ENCODE assay signal across 10 mouse cellular contexts in genomic region chr5:124960131-124960901, GRCm38 (mm10). TPM values are rescaled to one million over a fixed set of nuclear protein-coding genes. Genes with fewer than 3 reads are reported as not detected.
DNase-seq lines count a peak whose midpoint lies in the region; ATAC-seq and TF ChIP-seq lines count a peak whose summit lies in the region.
"Had no signal": no experiment of that assay in that cellular context is flagged by ENCODE, and none has a peak within 500 bp of the region (broad histone marks: within the 10 kb centered on the region; RNA-seq: fewer than 3 reads in every experiment).

No protein-coding gene starts in this region.

- H3K4me1 ChIP-seq in hindbrain, embryonic 14.5 days (replicated peaks; ENCODE audit: control insufficient read depth, insufficient read depth, low read length), result peaks cover 18% of the 10 kb centered on the region
- H3K4me1 ChIP-seq in midbrain, embryonic 10.5 days, result peaks cover 29% of the 10 kb centered on the region
- no peaks in the 10 kb centered on the region; the same call in 1 of the 2 replicates for H3K4me1 ChIP-seq in small intestine, adult 2 months (ENCODE audit: control insufficient read depth, insufficient read depth, insufficient read length, low read length)

- no peaks in the 10 kb centered on the region for H3K27me3 ChIP-seq in hindbrain, embryonic 14.5 days (ENCODE audit: control insufficient read depth, insufficient read depth, low read length)
- H3K27me3 ChIP-seq in midbrain, embryonic 10.5 days (ENCODE audit: low read depth, poor library complexity, severe bottlenecking), result no peaks in the 10 kb centered on the region
- H3K27me3 ChIP-seq in small intestine, adult 2 months (ENCODE audit: control insufficient read depth, insufficient read depth, low read length), result peaks cover 4% of the 10 kb centered on the region; the same call in 1 of the 2 replicates

- TF ChIP-seq CTCF in gastrocnemius, adult 2 months (IDR thresholded peaks at IDR 0.05), result no peak
- TF ChIP-seq CTCF in left cerebral cortex, adult 2 months (IDR thresholded peaks at IDR 0.05), result no peak; the same call in 1 of the 2 replicates
- no peak for TF ChIP-seq CTCF in small intestine, adult 2 months (IDR thresholded peaks at IDR 0.05; ENCODE audit: extremely low read depth, insufficient read length, insufficient replicate concordance, low read depth, low read length)

- peak; percentile 16 for DNase-seq in ZHBTc4 (ENCODE audit: low read depth, low spot score)
- peak; percentile 90 to 93 for DNase-seq in cerebellum, postnatal 10 days
- peak; percentile 86 for DNase-seq in gastrocnemius, adult 2 months
- DNase-seq in hindbrain, embryonic 14.5 days (ENCODE audit: low spot score), result no peak
- peak; percentile 52 to 66 for DNase-seq in left cerebral cortex, adult 2 months (ENCODE audit: extremely low spot score in 1 of 2, low spot score in 2 of 2)
- DNase-seq in midbrain, embryonic 10.5 days (ENCODE audit: low spot score), result no peak
- no peak for DNase-seq in natural killer cell, adult 2 months (ENCODE audit: low spot score in 2 of 2)

- no peak overlapping the region for H3K9ac ChIP-seq in hindbrain, embryonic 14.5 days

- H3K4me2 ChIP-seq in hindbrain, embryonic 14.5 days (replicated peaks), result no peak overlapping the region

- TF ChIP-seq POLR2A in small intestine, adult 2 months (IDR thresholded peaks at IDR 0.05; ENCODE audit: low read depth, low read length), result no peak

- intact Hi-C loops in gastrocnemius, adult 2 months (cut with DNase I), result no loop called here
- intact Hi-C loops in left cerebral cortex, adult 2 months (cut with DNase I), result no loop called here

- ATAC-seq in hindbrain, embryonic 14.5 days (ENCODE audit: low FRiP score), result no peak

- no peaks in the 10 kb centered on the region for H3K36me3 ChIP-seq in hindbrain, embryonic 14.5 days (replicated peaks; ENCODE audit: control insufficient read depth, insufficient read depth)
- no peaks in the 10 kb centered on the region for H3K36me3 ChIP-seq in midbrain, embryonic 10.5 days
- no peaks in the 10 kb centered on the region for H3K36me3 ChIP-seq in small intestine, adult 2 months (ENCODE audit: control insufficient read depth, insufficient read depth, low read length)

- H3K27ac ChIP-seq in gastrocnemius, adult 2 months, result peak overlapping the region; percentile 76
- peak overlapping the region; percentile 49 for H3K27ac ChIP-seq in hindbrain, embryonic 14.5 days
- peak overlapping the region; percentile 4; the same call in 1 of the 2 replicates for H3K27ac ChIP-seq in left cerebral cortex, adult 2 months
- H3K27ac ChIP-seq in midbrain, embryonic 10.5 days (replicated peaks), result peak overlapping the region; percentile 39; the same call in 1 of the 2 replicates
- H3K27ac ChIP-seq in small intestine, adult 2 months (ENCODE audit: insufficient read depth, low read depth, low read length), result peak overlapping the region; percentile 41

- H3K9me3 ChIP-seq in hindbrain, embryonic 14.5 days (ENCODE audit: control insufficient read depth, low read length), result no peaks in the 10 kb centered on the region
- H3K9me3 ChIP-seq in midbrain, embryonic 10.5 days (replicated peaks), result no peaks in the 10 kb centered on the region; the same call in 1 of the 2 replicates

- WGBS in hindbrain, embryonic 14.5 days, result 43% methylated on average over 18 of the region's 18 CpGs
- 62% methylated on average over 18 of the region's 18 CpGs for WGBS in midbrain, embryonic 10.5 days
- WGBS in small intestine, adult 2 months, result 17% methylated on average over 18 of the region's 18 CpGs

- peak overlapping the region; percentile 49 for H3K4me3 ChIP-seq in gastrocnemius, adult 2 months
- H3K4me3 ChIP-seq in hindbrain, embryonic 14.5 days (replicated peaks; ENCODE audit: low read length), result no peak overlapping the region
- H3K4me3 ChIP-seq in left cerebral cortex, adult 2 months, result no peak overlapping the region
- H3K4me3 ChIP-seq in midbrain, embryonic 10.5 days, result no peak overlapping the region
- no peak overlapping the region for H3K4me3 ChIP-seq in small intestine, adult 2 months (ENCODE audit: low read depth, low read length)

RNA-seq across cellular contexts. Expression of gene Rflna, which starts 42.7 kb away (rescaled TPM):
- total RNA-seq in gastrocnemius, adult 2 months (2021), result not detected
- 5.8 and 6.4 TPM in 2 replicates for polyA plus RNA-seq in hindbrain, embryonic 14.5 days (2014; fragmentation: Nextera tagmentation; extraction: Ambion mirVana)
- 1 to 10 TPM in 1 of 2 experiments, not detected in 1; 1.0 TPM for total RNA-seq in left cerebral cortex, adult 2 months (2021)
- 6.8 TPM in 2 replicates for polyA plus RNA-seq in midbrain, embryonic 10.5 days (2016; fragmentation: Nextera tagmentation; extraction: Ambion mirVana)
- 4.0 and 4.5 TPM in 2 replicates for polyA plus RNA-seq in small intestine, adult 2 months (2012; rRNA removed)
- total RNA-seq: hematopoietic stem cell, adult 5-6 weeks; MEL had no signal

Comparison
In these comparisons a context has a peak if more than half of its experiments do, and no peak if none do; other contexts are left out.
1. DNase-seq: peak in ZHBTc4 (single experiment), cerebellum, postnatal 10 days (2 of 2), gastrocnemius, adult 2 months (single experiment) and left cerebral cortex, adult 2 months (2 of 2); none in hindbrain, embryonic 14.5 days (single experiment), midbrain, embryonic 10.5 days (single experiment) and natural killer cell, adult 2 months (0 of 2).
2. H3K27ac ChIP-seq: peak in every context shown above with its lines; median percentile 76 in gastrocnemius, adult 2 months; 49 in hindbrain, embryonic 14.5 days; 41 in small intestine, adult 2 months; 39 in midbrain, embryonic 10.5 days; 4 in left cerebral cortex, adult 2 months.